Mouse (Mus musculus) spleen, adult 2 months (tissue): ENCODE data around the gene Cachd1.

Experiments used
- CTCF ChIP-seq: fragments of 200-500 bp; IDR thresholded peaks from 2 replicates; pipeline ENCODE4 v1.5.1; 2011; ENCODE audit warnings: mild to moderate bottlenecking, inconsistent platforms; ENCODE audit not compliant: insufficient read depth, insufficient read length, insufficient replicate concordance; ENCODE audit errors: extremely low read depth
- POLR2A ChIP-seq: fragments of 200-500 bp; IDR thresholded peaks from 2 replicates; pipeline ENCODE4 v1.6.1; 2011; ENCODE audit warnings: low read depth, low read length, inconsistent platforms

GRCm38 (mm10) chr4:100922816-100923554 lies 146.5 kb downstream of the Cachd1 start:
- no peak for TF ChIP-seq POLR2A
- no peak for TF ChIP-seq CTCF
